Mouse (Mus musculus) thymus, postnatal 0 days (tissue): ENCODE data around the gene Skint7. TPM values are rescaled to one million over a fixed set of nuclear protein-coding genes. Genes with fewer than 3 reads are reported as not detected.
"Not testable (repeated sequence)": the region's sequence is repeated elsewhere in the genome, so short reads cannot be mapped to it uniquely, and the experiment has no call there.

Experiments
- DNase-seq: peaks from one replicate; pipeline ENCODE4 v3.0.0-alpha.2; 2015; ENCODE audit warnings: low spot score
- polyA plus RNA-seq: library from polyadenylated mRNA; unstranded; fragments of >200 nt; fragmentation: Nextera tagmentation; extraction: Ambion mirVana; gene quantifications from 2 replicates; pipeline ENCODE4 v1.2.1, GENCODE M21; 2015

Skint7 gene
- 2.3 TPM in 2 replicates for polyA plus RNA-seq

- no peak for DNase-seq
Measured at GRCm38 (mm10) chr4:111972623-111973022, at the start of gene Skint7. Skint7 (plus strand) TSS chr4:111972923.

- no peak for DNase-seq
Measured at GRCm38 (mm10) chr4:111961309-111961708, 11.4 kb upstream of the Skint7 start.

DNA sequence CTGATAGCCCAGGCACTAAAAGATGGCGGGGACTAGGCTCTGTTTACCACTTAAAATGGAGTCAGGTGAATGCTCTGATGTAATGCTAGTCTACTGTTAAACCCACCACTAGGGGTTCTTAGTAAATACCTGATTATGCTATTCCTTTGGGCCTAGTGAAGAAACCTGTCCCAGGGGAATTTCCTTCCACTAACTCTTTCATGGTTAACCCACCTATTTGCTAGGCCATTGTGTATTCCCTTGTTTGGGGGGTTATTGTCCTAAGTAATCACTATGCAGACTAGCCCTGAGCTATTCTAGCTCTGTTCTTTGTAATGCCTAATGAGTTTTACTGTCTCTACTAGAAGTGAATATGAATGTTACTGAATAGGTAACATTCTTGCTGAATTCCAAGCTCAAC is 9.5 kb upstream of the Skint7 start:
- DNase-seq, result not testable (repeated sequence)

DNA sequence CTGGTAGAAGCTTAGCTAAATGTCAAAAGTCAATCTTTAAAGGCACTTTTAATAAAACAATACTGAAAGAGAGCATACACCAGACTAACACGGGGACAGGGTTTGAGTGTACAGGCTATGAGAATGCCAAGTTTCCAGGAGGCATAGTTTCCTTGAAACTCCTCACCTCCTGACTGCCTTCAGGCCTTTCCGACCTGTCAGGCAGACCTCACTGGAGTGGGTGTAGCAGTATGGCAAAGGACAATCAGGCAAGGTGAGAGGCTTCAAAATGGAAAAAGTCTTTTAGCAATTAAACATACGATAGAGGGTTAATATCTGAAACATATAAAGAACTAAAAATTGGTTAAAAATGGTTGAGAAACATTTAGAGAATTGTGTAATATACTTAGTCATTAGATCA is 9.1 kb upstream of the Skint7 start:
- DNase-seq, result no peak

DNA sequence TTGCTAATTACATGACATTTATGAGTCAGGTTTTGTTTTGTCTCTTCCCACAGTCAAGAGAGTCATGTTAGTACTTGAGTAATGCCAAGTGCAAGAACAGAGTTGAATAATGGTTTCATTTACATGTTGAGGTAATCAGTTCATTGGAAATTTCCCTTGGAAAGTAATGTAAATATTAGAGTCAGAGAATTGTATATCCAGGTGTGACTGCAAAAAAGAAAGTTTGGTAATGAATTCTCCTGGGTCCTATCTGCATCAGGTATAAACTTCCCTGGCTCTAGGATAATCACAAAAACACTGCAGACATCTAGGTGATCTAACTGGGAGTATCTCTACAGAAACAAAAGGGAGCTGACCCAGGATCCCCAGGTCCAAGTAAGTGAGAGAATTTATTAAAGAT is 33.2 kb downstream of the Skint7 start, which contains the start of gene Skint1:
TSS of gene Skint1 (plus strand) at position 301 of the 400 bp plus-strand sequence.
- no peak for DNase-seq

Other genes starting within 250 kb of the Skint7 start
- gene Slc5a9, start 70.0 kb upstream of the Skint7 start, polyA plus RNA-seq, result 34.6 and 39.0 TPM in 2 replicates
- 3.0 and 3.6 TPM in 2 replicates for gene Skint8, start 53.5 kb upstream of the Skint7 start, polyA plus RNA-seq
- 6.8 and 7.5 TPM in 2 replicates for gene Skint1, start 33.3 kb downstream of the Skint7 start, polyA plus RNA-seq
- gene Skint4, start 99.1 kb downstream of the Skint7 start, polyA plus RNA-seq, result 2.6 and 3.1 TPM in 2 replicates